Mouse (Mus musculus) thymus, adult 2 months (tissue): ENCODE data around the gene Hs3st5. TPM values are rescaled to one million over a fixed set of nuclear protein-coding genes. Genes with fewer than 3 reads are reported as not detected.

ENCODE experiments used
- DNase-seq: peaks from one replicate; pipeline ENCODE4 v3.0.0; 2021
- H3K27ac ChIP-seq: fragments of 200-500 bp; 2 replicates; pipeline ENCODE4 v1.5.1; 2012; ENCODE audit warnings: low read length, control low read depth; ENCODE audit not compliant: control insufficient read depth, insufficient read depth
- H3K27me3 ChIP-seq: fragments of 200-500 bp; 2 replicates; pipeline ENCODE4 v1.6.1; 2012; ENCODE audit warnings: mild to moderate bottlenecking, low read length, moderate library complexity, mixed read lengths; ENCODE audit not compliant: control insufficient read depth, insufficient read depth
- H3K36me3 ChIP-seq: fragments of 200-500 bp; 2 replicates; pipeline ENCODE4 v1.6.1; 2012; ENCODE audit warnings: mild to moderate bottlenecking, low read length, moderate library complexity; ENCODE audit not compliant: control insufficient read depth, insufficient read depth
- H3K4me1 ChIP-seq: fragments of 200-500 bp; replicated peaks from 2 replicates; pipeline ENCODE4 v1.6.1; 2012; ENCODE audit warnings: low read length; ENCODE audit not compliant: control insufficient read depth, insufficient read depth
- H3K4me3 ChIP-seq: fragments of 200-500 bp; 2 replicates; pipeline ENCODE4 v1.5.1; 2012; ENCODE audit warnings: mild to moderate bottlenecking, low read length, control low read depth, moderate library complexity; ENCODE audit not compliant: control insufficient read depth, insufficient read depth
- CTCF ChIP-seq: fragments of 200-500 bp; IDR thresholded peaks from 2 replicates; pipeline ENCODE4 v1.5.1; 2012; ENCODE audit warnings: mild to moderate bottlenecking, control low read depth, low read length, moderate library complexity, borderline replicate concordance; ENCODE audit not compliant: control insufficient read depth, poor library complexity, insufficient read depth; ENCODE audit errors: extremely low read depth
- POLR2A ChIP-seq: fragments of 200-500 bp; IDR thresholded peaks from 2 replicates; pipeline ENCODE4 v1.6.1; 2012; ENCODE audit warnings: mild to moderate bottlenecking, low read length, control low read depth, moderate library complexity; ENCODE audit not compliant: control insufficient read depth, poor library complexity, insufficient read depth; ENCODE audit errors: extremely low read depth
- WGBS: fragments of 180-500 bp; shearing (Covaris S2); methylation state at CpG from one replicate; pipeline ENCODE4 v1.1.7; 2018; 5-methylcytosine and 5-hydroxymethylcytosine counted together
- polyA plus RNA-seq: library from polyadenylated mRNA; depleted of rRNA; stranded (reverse); fragments of >200 nt; gene quantifications from 2 replicates; pipeline ENCODE4 v1.2.3, GENCODE M21; 2012

The Hs3st5 gene
- polyA plus RNA-seq, 1 experiment = 0.18 TPM

DNA sequence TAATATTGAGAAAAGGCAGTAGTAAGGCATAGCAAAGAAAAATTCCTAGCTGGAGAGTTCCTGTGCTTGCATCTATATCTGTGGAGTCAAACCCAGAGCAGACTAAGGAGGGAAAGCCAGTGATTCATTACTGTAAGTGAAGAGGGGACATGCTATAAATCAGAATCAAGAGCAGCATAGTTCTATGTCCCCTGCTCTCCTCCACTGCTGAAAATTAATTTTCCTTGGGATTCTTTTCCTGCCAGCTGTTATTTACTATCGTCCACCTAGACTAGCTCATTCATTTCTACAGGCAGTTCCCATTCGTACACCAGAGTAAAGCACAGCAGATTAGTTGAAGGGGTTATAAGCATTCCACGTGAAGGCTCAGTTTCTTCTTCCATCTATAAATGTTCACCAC lies 207.4 kb downstream of the Hs3st5 start:
- 90% methylated on average over 3 of the region's 3 CpGs for WGBS
- Histone ChIP-seq H3K36me3 (no peaks in the 10 kb centered on the region), H3K4me1 (no peaks in the 10 kb centered on the region), H3K27me3 (no peaks in the 10 kb centered on the region), H3K4me3 (no peak overlapping the region), H3K27ac (no peak overlapping the region)
- no peak for DNase-seq
- TF ChIP-seq POLR2A (no peak), CTCF (no peak)

DNA sequence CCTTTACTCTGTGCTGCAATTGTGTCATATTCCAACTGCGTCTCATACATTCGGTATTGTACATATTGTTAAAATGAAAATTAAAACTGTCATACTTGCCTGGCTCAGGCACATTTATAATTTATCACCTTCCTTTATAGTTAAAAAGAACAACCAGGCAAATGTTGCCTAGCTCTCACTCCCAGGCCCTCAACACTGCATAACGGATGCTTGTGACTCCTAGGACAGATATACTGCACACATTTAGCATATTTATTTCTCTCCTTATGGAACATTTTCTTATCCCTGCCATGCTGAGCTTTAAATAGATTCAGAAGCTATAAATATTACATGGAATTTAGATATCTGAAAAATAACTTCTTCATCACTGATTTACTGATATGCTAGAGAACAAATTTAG lies 219.6 kb downstream of the Hs3st5 start:
- Histone ChIP-seq H3K27me3 (no peaks in the 10 kb centered on the region), H3K27ac (no peak overlapping the region), H3K36me3 (no peaks in the 10 kb centered on the region), H3K4me1 (no peaks in the 10 kb centered on the region), H3K4me3 (no peak overlapping the region)
- no peak for TF ChIP-seq CTCF
- TF ChIP-seq POLR2A = no peak
- DNase-seq = no peak
- 99% methylated on average over 3 of the region's 3 CpGs for WGBS

DNA sequence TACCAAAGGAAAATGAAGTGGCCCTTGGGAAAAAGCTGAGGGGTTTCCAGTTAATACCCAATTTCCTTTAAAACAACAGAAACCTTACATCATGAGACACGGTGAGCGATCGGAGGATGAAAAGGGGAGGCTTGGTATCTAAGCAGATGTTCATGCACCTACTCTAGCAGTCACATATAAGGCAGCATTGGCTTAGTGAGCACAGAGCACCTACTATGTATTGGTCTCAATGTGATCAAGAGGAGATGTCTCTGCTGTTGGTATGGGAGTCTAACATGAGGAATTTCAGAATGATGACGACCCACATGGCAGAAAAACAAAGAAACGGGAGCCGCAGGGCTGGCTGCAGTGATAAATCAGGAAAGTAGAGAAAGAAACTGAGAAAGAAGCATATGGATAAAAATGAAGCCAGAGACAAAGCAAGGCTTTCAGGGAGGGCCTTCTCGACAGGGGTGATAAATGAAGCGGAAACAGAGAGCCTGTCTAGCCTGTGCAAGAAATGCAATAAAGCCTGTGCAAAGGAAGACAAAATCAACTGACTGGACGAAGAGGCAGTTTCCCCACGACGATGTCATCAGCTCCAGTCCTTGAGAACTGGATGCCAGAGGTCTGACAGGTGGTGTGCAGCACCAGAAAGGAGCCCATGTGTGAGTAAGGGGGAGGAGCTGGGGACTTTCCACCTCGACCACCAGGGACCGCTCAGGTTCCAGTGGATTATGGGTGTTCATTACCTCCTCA lies 222.9 kb downstream of the Hs3st5 start:
- Histone ChIP-seq H3K4me1 (no peaks in the 10 kb centered on the region), H3K36me3 (no peaks in the 10 kb centered on the region), H3K27ac (no peak overlapping the region), H3K27me3 (no peaks in the 10 kb centered on the region), H3K4me3 (no peak overlapping the region)
- no peak for DNase-seq
- WGBS = 85% methylated on average over 13 of the region's 13 CpGs
- TF ChIP-seq POLR2A (no peak), CTCF (no peak)

DNA sequence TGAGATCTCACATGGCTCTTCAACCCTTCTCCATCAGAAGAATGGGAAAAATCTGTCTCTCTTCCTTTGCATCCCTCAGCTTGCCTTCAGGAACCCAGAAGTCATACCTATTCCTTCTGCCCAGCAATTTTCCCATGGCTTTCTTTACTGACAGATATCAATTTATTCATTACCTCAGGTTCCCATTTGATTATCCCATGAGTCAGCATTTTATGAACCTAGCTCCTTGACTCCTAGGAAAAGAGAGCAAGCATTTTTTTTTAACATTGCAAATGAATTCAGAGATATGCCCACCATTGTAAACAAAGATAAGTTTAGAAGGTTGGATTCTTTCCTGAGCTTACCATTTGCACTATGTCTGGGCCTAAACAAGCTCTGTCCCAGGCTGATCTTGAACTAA lies 232.8 kb downstream of the Hs3st5 start:
- Histone ChIP-seq H3K27me3 (no peaks in the 10 kb centered on the region), H3K36me3 (no peaks in the 10 kb centered on the region), H3K27ac (no peak overlapping the region), H3K4me1 (no peaks in the 10 kb centered on the region), H3K4me3 (no peak overlapping the region)
- DNase-seq = no peak
- TF ChIP-seq CTCF (no peak), POLR2A (no peak)

DNA sequence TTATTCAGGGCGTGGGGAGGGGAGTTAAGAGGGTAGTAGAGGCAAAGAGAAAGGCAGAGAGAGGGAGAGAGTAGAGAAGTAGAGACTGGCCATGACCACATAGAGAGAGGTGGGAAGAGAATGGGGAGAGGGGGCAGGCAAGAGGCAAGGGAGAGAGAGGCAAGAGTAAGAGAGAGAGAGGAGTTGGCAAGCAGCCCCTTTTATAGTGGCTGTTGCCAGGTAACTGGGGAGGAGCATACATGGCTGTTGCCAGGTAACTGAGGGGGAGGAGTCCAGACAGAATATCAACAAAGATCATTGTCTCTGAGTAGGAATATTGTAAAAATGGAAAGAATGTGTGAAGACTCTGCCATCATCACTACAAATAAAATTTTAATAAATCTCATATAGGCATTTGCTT lies 243.4 kb downstream of the Hs3st5 start:
- Histone ChIP-seq H3K4me1 (no peaks in the 10 kb centered on the region), H3K4me3 (no peak overlapping the region), H3K27ac (no peak overlapping the region), H3K27me3 (no peaks in the 10 kb centered on the region), H3K36me3 (no peaks in the 10 kb centered on the region)
- TF ChIP-seq POLR2A (no peak), CTCF (no peak)
- no peak for DNase-seq
- 56% methylated on average over 1 of the region's 1 CpGs for WGBS

DNA sequence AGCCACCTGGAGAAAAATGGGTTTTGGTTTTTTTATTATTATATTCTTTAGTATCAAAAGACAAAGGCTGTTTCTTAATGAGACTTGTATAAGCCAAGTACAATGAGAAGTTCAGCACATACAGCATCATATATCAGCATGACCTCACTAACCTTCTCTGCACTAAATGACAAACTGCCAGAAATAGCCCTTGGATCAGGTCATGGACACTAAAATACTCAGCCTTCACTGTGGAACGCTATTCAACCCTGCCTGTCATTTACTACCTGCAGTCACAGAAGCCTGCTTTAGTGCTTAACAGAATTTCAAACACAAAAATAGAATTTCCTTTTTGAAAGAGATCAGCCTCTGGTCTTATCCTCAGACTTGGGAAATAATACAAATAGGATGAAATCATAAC lies 247.9 kb downstream of the Hs3st5 start:
- Histone ChIP-seq H3K4me1 (no peaks in the 10 kb centered on the region), H3K4me3 (no peak overlapping the region), H3K27ac (no peak overlapping the region), H3K36me3 (no peaks in the 10 kb centered on the region), H3K27me3 (no peaks in the 10 kb centered on the region)
- DNase-seq = no peak
- WGBS = 76% methylated on average over 1 of the region's 1 CpGs
- no peak for TF ChIP-seq CTCF
- TF ChIP-seq POLR2A = no peak

DNA sequence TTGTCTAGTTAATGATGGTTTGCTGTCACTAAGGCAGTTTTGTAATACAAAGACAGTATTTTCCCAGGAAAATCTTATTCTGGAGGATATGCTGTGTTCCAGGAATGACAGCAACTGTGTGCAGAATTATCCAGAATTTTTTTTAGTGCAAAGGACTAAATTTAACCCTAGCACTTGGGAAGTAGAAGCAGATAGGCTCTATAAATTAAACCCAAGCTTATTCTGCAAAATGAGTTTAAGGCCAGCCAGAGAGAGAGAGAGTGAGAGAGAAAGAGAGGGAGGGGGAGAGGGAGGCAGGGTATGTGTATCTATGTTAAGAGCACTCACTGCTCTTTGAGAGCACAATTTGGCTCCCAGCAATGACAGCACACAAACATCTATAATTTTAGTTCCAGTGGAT lies 267.0 kb downstream of the Hs3st5 start:
- Histone ChIP-seq H3K4me1 (no peaks in the 10 kb centered on the region), H3K27ac (no peak overlapping the region), H3K27me3 (no peaks in the 10 kb centered on the region), H3K4me3 (no peak overlapping the region), H3K36me3 (no peaks in the 10 kb centered on the region)
- no peak for DNase-seq
- TF ChIP-seq POLR2A (no peak), CTCF (no peak)
